Mouse (Mus musculus) thymus, postnatal 14 days (tissue): Measurements from ENCODE around the gene Slc2a4.
"Not testable (repeated sequence)": the region's sequence is repeated elsewhere in the genome, so short reads cannot be mapped to it uniquely, and the experiment has no call there.

Experiments used
- DNase-seq: peaks from one replicate; pipeline ENCODE4 v3.0.0; 2021

Slc2a4 gene

GRCm38 (mm10) chr11:69919053-69919452 is 28.9 kb downstream of the Slc2a4 start:
- no peak for DNase-seq

- no peak for DNase-seq
Observed at GRCm38 (mm10) chr11:69918118-69918517, 29.9 kb downstream of the Slc2a4 start.

- DNase-seq = no peak
Observed at GRCm38 (mm10) chr11:69917379-69917948, 30.5 kb downstream of the Slc2a4 start.

GRCm38 (mm10) chr11:69916652-69917378 is 31.2 kb downstream of the Slc2a4 start:
- DNase-seq = not testable (repeated sequence)

- DNase-seq = no peak
Observed at GRCm38 (mm10) chr11:69915667-69916627, 32.0 kb downstream of the Slc2a4 start.

- DNase-seq = no peak
Observed at GRCm38 (mm10) chr11:69914917-69915430, 33.0 kb downstream of the Slc2a4 start.

GRCm38 (mm10) chr11:69914372-69914764 is 33.6 kb downstream of the Slc2a4 start:
- DNase-seq = no peak

- peak; percentile 92 for DNase-seq
Observed at GRCm38 (mm10) chr11:69913554-69914371, 34.2 kb downstream of the Slc2a4 start, which contains the start of gene Gps2. Gene Gps2, plus strand, starts transcription at chr11:69913888.

- DNase-seq = no peak
Observed at GRCm38 (mm10) chr11:69912716-69913530, 35.1 kb downstream of the Slc2a4 start.

GRCm38 (mm10) chr11:69911701-69912100 is 36.3 kb downstream of the Slc2a4 start:
- DNase-seq = no peak

GRCm38 (mm10) chr11:69910781-69911560 is 37.0 kb downstream of the Slc2a4 start:
- DNase-seq = no peak

GRCm38 (mm10) chr11:69910177-69910576 is 37.8 kb downstream of the Slc2a4 start:
- no peak for DNase-seq

- no peak for DNase-seq
Observed at GRCm38 (mm10) chr11:69909174-69909573, 38.8 kb downstream of the Slc2a4 start.

GRCm38 (mm10) chr11:69908645-69909044 is 39.3 kb downstream of the Slc2a4 start:
- DNase-seq = no peak

- DNase-seq = no peak
Observed at GRCm38 (mm10) chr11:69904311-69904710, 43.7 kb downstream of the Slc2a4 start.

GRCm38 (mm10) chr11:69902972-69903371 is 45.0 kb downstream of the Slc2a4 start:
- no peak for DNase-seq

GRCm38 (mm10) chr11:69901993-69902392 is 46.0 kb downstream of the Slc2a4 start:
- no peak for DNase-seq

- peak; percentile 96 for DNase-seq
Observed at GRCm38 (mm10) chr11:69901406-69901846, 46.6 kb downstream of the Slc2a4 start.

GRCm38 (mm10) chr11:69900471-69901405 is 47.2 kb downstream of the Slc2a4 start, which contains the start of the genes 2810408A11Rik and Neurl4:
Gene 2810408A11Rik, minus strand, starts transcription at chr11:69900987.
Gene Neurl4, plus strand, starts transcription at chr11:69901072.
- DNase-seq = peak; percentile 93
